Mouse (Mus musculus): Measurements from ENCODE around the gene Amdhd2. TPM values are rescaled to one million over a fixed set of nuclear protein-coding genes. Genes with fewer than 3 reads are reported as not detected.

Gene Amdhd2
- polyA plus RNA-seq, 1 experiment from 2014 or later: 32.9 TPM

GRCm38 (mm10) chr17:24193268-24193667 is 29.7 kb upstream of the Amdhd2 start:
- Histone ChIP-seq H3K4me3 (replicated peaks) (no peak overlapping the region), H3K9me3 (no peaks in the 10 kb centered on the region), H3K4me2 (replicated peaks) (no peak overlapping the region), H3K36me3 (peaks cover 12% of the 10 kb centered on the region; the same call in 1 of the 2 replicates), H3K27me3 (no peaks in the 10 kb centered on the region), H3K27ac (no peak overlapping the region), H3K9ac (replicated peaks) (no peak overlapping the region), H3K4me1 (replicated peaks) (peaks cover 11% of the 10 kb centered on the region; the same call in 1 of the 2 replicates)
- no peak for ATAC-seq
- WGBS: 90% methylated on average over 8 of the region's 8 CpGs

- H3K4me2 ChIP-seq (replicated peaks): no peak overlapping the region
- H3K36me3 ChIP-seq: peaks cover 16% of the 10 kb centered on the region
- no peak for ATAC-seq
- no peaks in the 10 kb centered on the region for H3K27me3 ChIP-seq
- H3K4me1 ChIP-seq (replicated peaks): peaks cover 11% of the 10 kb centered on the region; the same call in 1 of the 2 replicates
- no peak overlapping the region for H3K9ac ChIP-seq (replicated peaks)
- H3K9me3 ChIP-seq: no peaks in the 10 kb centered on the region
- WGBS: 87% methylated on average over 8 of the region's 8 CpGs
- H3K27ac ChIP-seq: no peak overlapping the region
- no peak overlapping the region for H3K4me3 ChIP-seq (replicated peaks)
Observed at GRCm38 (mm10) chr17:24192848-24193247, 29.3 kb upstream of the Amdhd2 start.

DNA sequence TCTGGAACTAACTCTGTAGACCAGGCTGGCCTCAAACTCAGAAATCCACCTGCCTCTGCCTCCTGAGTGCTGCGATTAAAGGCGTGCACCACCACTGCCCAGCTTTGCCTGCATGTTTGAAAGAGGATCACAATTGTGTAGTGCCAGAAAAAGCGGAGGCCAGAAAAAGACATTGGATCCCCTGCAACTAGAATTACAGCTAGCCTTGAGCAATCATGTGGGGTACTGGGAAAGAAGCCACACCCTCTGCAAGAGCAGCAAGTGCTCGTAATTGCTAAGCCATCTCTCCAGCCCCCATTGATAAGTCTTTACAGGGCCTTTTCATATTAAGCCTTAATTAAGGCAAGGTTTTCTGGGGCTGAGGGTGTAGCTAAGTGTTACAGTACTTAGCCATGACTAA is 27.9 kb upstream of the Amdhd2 start:
- no peaks in the 10 kb centered on the region for H3K9me3 ChIP-seq
- H3K27ac ChIP-seq: no peak overlapping the region
- no peaks in the 10 kb centered on the region for H3K4me1 ChIP-seq (replicated peaks)
- H3K4me3 ChIP-seq (replicated peaks): no peak overlapping the region
- H3K4me2 ChIP-seq (replicated peaks): no peak overlapping the region
- H3K36me3 ChIP-seq: peaks cover 20% of the 10 kb centered on the region
- ATAC-seq: no peak
- WGBS: 79% methylated on average over 4 of the region's 4 CpGs
- H3K9ac ChIP-seq (replicated peaks): no peak overlapping the region
- no peaks in the 10 kb centered on the region for H3K27me3 ChIP-seq

GRCm38 (mm10) chr17:24190934-24191333 is 27.4 kb upstream of the Amdhd2 start:
- H3K9ac ChIP-seq (replicated peaks): no peak overlapping the region
- no peaks in the 10 kb centered on the region for H3K27me3 ChIP-seq
- H3K4me2 ChIP-seq (replicated peaks): no peak overlapping the region
- ATAC-seq: no peak
- no peaks in the 10 kb centered on the region for H3K4me1 ChIP-seq (replicated peaks)
- H3K4me3 ChIP-seq (replicated peaks): no peak overlapping the region
- H3K27ac ChIP-seq: no peak overlapping the region
- no peaks in the 10 kb centered on the region for H3K9me3 ChIP-seq
- peaks cover 24% of the 10 kb centered on the region for H3K36me3 ChIP-seq
- WGBS: 88% methylated on average over 2 of the region's 2 CpGs

DNA sequence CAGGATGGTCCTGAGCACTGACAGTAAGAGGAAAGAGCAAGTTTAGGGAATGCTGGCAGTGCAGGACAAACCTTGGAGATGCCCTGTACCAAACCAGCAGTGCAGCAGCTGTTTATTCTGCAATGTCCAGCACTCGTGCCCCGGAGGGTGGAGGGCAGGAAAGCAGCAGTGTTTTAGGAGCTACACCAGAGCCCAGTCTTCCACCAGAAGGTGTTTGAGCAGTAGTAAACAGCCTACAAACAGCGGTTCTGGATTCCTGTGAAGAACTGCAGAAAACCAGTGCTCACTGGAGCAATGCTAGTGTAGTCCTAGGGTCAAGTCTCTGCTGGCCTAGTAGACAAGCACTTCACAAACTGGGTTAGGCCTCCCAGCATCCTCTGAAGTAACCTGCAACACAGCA is 10.7 kb upstream of the Amdhd2 start:
- no peak overlapping the region for H3K4me3 ChIP-seq (replicated peaks)
- no peak overlapping the region for H3K27ac ChIP-seq
- H3K4me1 ChIP-seq (replicated peaks): peaks cover 6% of the 10 kb centered on the region
- 89% methylated on average over 3 of the region's 3 CpGs for WGBS
- ATAC-seq: no peak
- H3K36me3 ChIP-seq: no peaks in the 10 kb centered on the region
- no peaks in the 10 kb centered on the region for H3K9me3 ChIP-seq
- H3K4me2 ChIP-seq (replicated peaks): no peak overlapping the region
- peaks cover 2% of the 10 kb centered on the region; the same call in 1 of the 2 replicates for H3K27me3 ChIP-seq
- no peak overlapping the region for H3K9ac ChIP-seq (replicated peaks)

DNA sequence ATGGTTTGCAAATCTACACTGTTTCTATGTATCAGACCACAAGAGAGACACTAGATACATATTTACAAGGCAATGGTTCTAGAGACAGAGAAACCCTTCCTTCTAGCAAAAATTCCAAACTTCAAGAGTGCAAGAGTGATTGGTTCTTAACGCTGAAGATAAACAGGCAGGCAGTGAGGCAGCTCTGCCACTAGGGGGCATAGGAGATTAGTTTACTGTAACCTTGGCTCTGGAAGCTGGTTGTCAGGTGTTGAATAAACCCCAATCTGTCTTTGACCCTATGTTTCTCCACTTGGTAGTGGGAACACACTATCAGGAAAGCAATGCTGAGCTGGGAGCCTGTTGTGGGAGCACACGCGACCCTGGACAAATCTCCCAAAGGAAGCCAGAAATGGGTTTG is 9.9 kb upstream of the Amdhd2 start:
- Histone ChIP-seq H3K36me3 (no peaks in the 10 kb centered on the region), H3K27me3 (peaks cover 2% of the 10 kb centered on the region; the same call in 1 of the 2 replicates), H3K4me3 (replicated peaks) (no peak overlapping the region), H3K9ac (replicated peaks) (no peak overlapping the region), H3K9me3 (no peaks in the 10 kb centered on the region), H3K4me1 (replicated peaks) (peaks cover 7% of the 10 kb centered on the region), H3K4me2 (replicated peaks) (no peak overlapping the region), H3K27ac (no peak overlapping the region)
- WGBS: 3% methylated on average over 3 of the region's 3 CpGs
- no peak for ATAC-seq

- WGBS: 93% methylated on average over 4 of the region's 4 CpGs
- peaks cover 9% of the 10 kb centered on the region for H3K36me3 ChIP-seq
- H3K9ac ChIP-seq (replicated peaks): no peak overlapping the region
- peaks cover 24% of the 10 kb centered on the region for H3K4me1 ChIP-seq (replicated peaks)
- H3K4me3 ChIP-seq (replicated peaks): no peak overlapping the region
- no peaks in the 10 kb centered on the region for H3K9me3 ChIP-seq
- no peak overlapping the region for H3K27ac ChIP-seq
- H3K4me2 ChIP-seq (replicated peaks): no peak overlapping the region
- ATAC-seq: no peak
- peaks cover 2% of the 10 kb centered on the region; the same call in 1 of the 2 replicates for H3K27me3 ChIP-seq
Observed at GRCm38 (mm10) chr17:24171738-24172137, 8.2 kb upstream of the Amdhd2 start.

- Histone ChIP-seq H3K4me1 (replicated peaks) (peaks cover 25% of the 10 kb centered on the region), H3K4me2 (replicated peaks) (0 out of 2 replicates have a peak overlapping the region, but pooled peaks have one; percentile 9), H3K27ac (no peak overlapping the region), H3K9ac (replicated peaks) (no peak overlapping the region), H3K36me3 (peaks cover 15% of the 10 kb centered on the region), H3K9me3 (no peaks in the 10 kb centered on the region), H3K27me3 (peaks cover 2% of the 10 kb centered on the region; the same call in 1 of the 2 replicates), H3K4me3 (replicated peaks) (no peak overlapping the region)
- ATAC-seq: no peak
- WGBS: 78% methylated on average over 5 of the region's 5 CpGs
Observed at GRCm38 (mm10) chr17:24170729-24171128, 7.2 kb upstream of the Amdhd2 start.

DNA sequence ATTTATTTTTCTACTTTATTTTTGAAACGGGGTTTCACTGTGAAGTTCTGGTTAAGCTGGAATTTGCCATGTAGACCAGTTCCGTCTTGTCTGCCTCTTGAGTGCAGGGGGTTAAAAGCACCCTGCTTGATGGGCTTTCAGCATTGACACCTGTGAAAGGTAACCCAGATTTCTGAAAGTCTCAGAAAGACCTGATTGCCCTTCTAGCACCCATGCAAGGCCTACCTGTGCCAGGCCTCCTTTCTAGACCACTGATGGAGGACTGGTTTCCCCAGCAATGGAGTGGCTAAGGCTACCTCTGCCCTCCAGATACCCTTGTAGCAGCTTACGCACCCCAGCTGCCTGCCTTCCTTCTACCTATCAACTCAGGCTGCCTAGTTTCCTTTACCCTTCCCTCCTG is 6.6 kb upstream of the Amdhd2 start:
- Histone ChIP-seq H3K9ac (replicated peaks) (peak overlapping the region; percentile 95), H3K36me3 (peaks cover 21% of the 10 kb centered on the region), H3K9me3 (no peaks in the 10 kb centered on the region), H3K4me3 (replicated peaks) (peak overlapping the region; percentile 96), H3K27me3 (peaks cover 2% of the 10 kb centered on the region; the same call in 1 of the 2 replicates), H3K4me1 (replicated peaks) (peaks cover 28% of the 10 kb centered on the region), H3K4me2 (replicated peaks) (peak overlapping the region; percentile 94), H3K27ac (peak overlapping the region; percentile 98)
- 0 out of 2 replicates have a peak, but pooled peaks have one; percentile 1 for ATAC-seq
- 65% methylated on average over 3 of the region's 3 CpGs for WGBS

DNA sequence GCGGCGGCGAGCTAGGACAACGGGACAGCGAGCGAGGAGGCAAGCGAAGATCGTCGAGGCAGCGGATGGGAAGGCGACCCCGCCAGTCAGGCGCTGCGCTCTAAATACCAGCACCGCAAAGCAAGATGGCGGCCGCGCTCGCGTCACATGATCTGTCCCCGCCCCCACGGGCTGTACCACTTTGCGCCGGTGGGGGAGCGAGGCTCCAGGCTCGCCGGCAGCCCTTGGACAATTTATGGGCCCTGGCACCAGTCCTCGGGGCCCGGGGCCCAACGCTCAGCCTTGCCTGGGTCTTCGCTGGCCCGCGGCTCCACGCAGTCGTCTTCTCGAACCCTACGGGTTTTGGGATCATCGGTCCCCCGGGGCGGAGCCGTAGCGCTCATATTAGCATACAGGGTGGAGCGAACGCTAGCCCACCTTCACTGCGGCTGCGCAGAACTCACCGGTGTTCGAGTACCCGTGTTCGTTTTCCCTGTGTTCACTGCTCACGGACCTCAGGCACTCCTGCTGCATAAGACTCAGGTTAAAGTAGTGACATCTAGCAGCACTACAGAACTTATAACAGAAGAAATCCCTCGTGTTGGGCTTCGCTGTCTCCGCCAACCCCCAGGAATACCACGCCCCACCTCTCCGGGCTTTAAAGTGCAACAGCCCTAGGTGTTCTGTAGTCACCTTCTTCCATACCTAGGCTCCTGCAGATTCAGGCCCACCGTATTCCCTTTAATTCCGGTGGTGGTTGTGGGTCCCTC is 5.9 kb upstream of the Amdhd2 start, which contains the start of gene Atp6v0c:
Gene Atp6v0c (minus strand): TSS at position 386 of the 749 bp plus-strand sequence.
- Histone ChIP-seq H3K4me1 (replicated peaks) (peaks cover 28% of the 10 kb centered on the region), H3K4me3 (replicated peaks) (peak within 1 kb of the TSS; percentile 96), H3K27me3 (peaks cover 2% of the 10 kb centered on the region; the same call in 1 of the 2 replicates), H3K9ac (replicated peaks) (peak within 1 kb of the TSS; percentile 95), H3K4me2 (replicated peaks) (peak within 1 kb of the TSS; percentile 94), H3K36me3 (peaks cover 28% of the 10 kb centered on the region), H3K9me3 (no peaks in the 10 kb centered on the region), H3K27ac (peak within 1 kb of the TSS; percentile 98)
- under 1% methylated on average over 58 of the region's 58 CpGs for WGBS
- peak; percentile 85 for ATAC-seq

DNA sequence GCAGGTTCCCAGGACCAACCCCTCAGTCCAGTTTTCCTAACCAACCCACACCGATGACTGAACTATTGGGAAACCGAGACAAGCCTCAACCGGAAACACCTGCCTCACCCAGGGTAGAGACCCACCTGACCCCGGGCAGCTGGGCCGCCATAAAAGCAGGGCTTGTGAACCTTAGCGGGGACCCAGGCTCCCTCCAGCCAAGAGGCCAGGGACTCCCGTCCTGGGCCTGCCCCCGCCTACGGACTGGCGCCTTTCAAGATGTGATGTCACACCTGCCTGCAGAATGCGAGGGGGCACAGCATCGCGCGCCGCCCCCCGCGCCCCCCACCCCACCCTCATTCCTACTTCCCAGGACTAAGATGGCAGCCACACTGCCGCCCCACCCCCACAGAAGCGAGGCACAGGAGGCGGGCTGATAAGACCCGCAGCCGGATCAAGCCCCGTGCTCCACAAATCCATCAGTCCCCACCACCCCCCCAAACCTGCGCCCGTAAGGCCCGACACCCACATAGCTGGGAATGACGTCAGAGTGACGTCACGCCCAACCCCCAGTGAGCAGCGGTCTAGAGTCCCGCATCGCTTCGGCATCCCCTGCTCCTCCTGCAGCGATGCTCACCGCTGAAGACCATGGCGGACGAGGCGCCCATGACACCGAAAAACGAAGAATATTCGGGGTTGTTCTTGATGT is 5.2 kb upstream of the Amdhd2 start:
- peaks cover 2% of the 10 kb centered on the region; the same call in 1 of the 2 replicates for H3K27me3 ChIP-seq
- peak overlapping the region; percentile 95 for H3K9ac ChIP-seq (replicated peaks)
- peaks cover 28% of the 10 kb centered on the region for H3K4me1 ChIP-seq (replicated peaks)
- H3K4me3 ChIP-seq (replicated peaks): peak overlapping the region; percentile 96
- H3K27ac ChIP-seq: peak overlapping the region; percentile 98
- H3K36me3 ChIP-seq: peaks cover 28% of the 10 kb centered on the region
- peak overlapping the region; percentile 94 for H3K4me2 ChIP-seq (replicated peaks)
- ATAC-seq: peak; percentile 59
- H3K9me3 ChIP-seq: no peaks in the 10 kb centered on the region
- WGBS: under 1% methylated on average over 38 of the region's 41 CpGs

Measured in midbrain, embryonic 13.5 days (tissue).